Mouse (Mus musculus): Measurements from ENCODE around the gene Sycn. TPM values are rescaled to one million over a fixed set of nuclear protein-coding genes. Genes with fewer than 3 reads are reported as not detected.

Sycn gene
- total and polyA plus RNA-seq, 3 experiments = not detected

DNA sequence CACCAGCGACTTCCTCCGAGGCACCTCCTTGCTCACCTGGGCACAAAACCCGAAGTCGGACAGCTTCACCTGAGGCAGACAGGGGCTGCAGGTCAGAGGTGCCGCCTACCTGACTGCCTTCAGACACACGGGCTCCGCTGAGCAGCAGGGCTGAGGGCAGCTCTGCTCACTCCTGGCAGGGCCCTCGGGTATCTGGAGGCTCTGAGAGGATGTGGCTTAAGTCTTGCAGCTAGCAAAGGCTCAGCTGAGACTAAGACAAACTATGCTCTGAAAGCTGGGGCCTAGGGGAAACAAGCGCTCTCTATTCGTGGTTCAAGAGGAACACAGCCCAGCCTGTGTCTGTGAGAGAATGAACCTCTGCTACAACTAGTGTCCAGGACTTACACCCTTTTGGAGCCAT, 20.2 kb downstream of the Sycn start:
- no peak overlapping the region for H3K9ac ChIP-seq (ENCODE audit: control insufficient read depth, low read depth, low read length, poor library complexity, severe bottlenecking)
- H3K4me1 ChIP-seq (ENCODE audit: control insufficient read depth in 1 of 2, insufficient read depth in 2 of 2, low read length in 2 of 2) = no peaks in the 10 kb centered on the region
- no peaks in the 10 kb centered on the region for H3K36me3 ChIP-seq (ENCODE audit: control insufficient read depth in 1 of 2, insufficient read depth in 2 of 2, low read length in 2 of 2)
- no peaks in the 10 kb centered on the region for H3K9me3 ChIP-seq (replicated peaks; ENCODE audit: insufficient read depth, low read length)
- no peaks in the 10 kb centered on the region for H3K27me3 ChIP-seq (ENCODE audit: control insufficient read depth in 1 of 2, insufficient read depth in 2 of 2, low read length in 2 of 2)
- TF ChIP-seq USF2 (IDR thresholded peaks at IDR 0.05; ENCODE audit: borderline replicate concordance in 1 of 2, insufficient read depth in 1 of 2, low read depth in 1 of 2, low read length in 2 of 2) = no peak
- TF ChIP-seq ETS1 (IDR thresholded peaks at IDR 0.05; ENCODE audit: low read depth, low read length) = no peak
- TF ChIP-seq KAT2A (conservative IDR thresholded peaks at IDR 0.05; ENCODE audit: low read depth, low read length) = no peak
- TF ChIP-seq CHD2 (IDR thresholded peaks at IDR 0.05; ENCODE audit: low read length) = no peak
- TF ChIP-seq MYB (IDR thresholded peaks at IDR 0.05; ENCODE audit: low read depth, low read length) = no peak
- no peak for TF ChIP-seq MYC (IDR thresholded peaks at IDR 0.05; ENCODE audit: low read depth, low read length)
- TF ChIP-seq ZC3H11A (IDR thresholded peaks at IDR 0.05; ENCODE audit: low read depth, low read length) = no peak
- TF ChIP-seq ELF1 (IDR thresholded peaks at IDR 0.05; ENCODE audit: low read depth, low read length) = no peak
- TF ChIP-seq ZKSCAN1 (IDR thresholded peaks at IDR 0.05; ENCODE audit: low read depth, low read length) = no peak
- no peak for TF ChIP-seq GABPA (IDR thresholded peaks at IDR 0.05; ENCODE audit: low read depth, low read length)
- TF ChIP-seq NRF1 (IDR thresholded peaks at IDR 0.05; ENCODE audit: insufficient read depth, low read depth, low read length, poor library complexity, severe bottlenecking) = no peak
- TF ChIP-seq TCF12 (IDR thresholded peaks at IDR 0.05; ENCODE audit: low read depth, low read length) = no peak
- TF ChIP-seq POLR2AphosphoS2 (IDR thresholded peaks at IDR 0.05; ENCODE audit: low read length) = no peak
- no peak for TF ChIP-seq ZNF384 (IDR thresholded peaks at IDR 0.05; ENCODE audit: low read depth, low read length)
- TF ChIP-seq MEF2A (IDR thresholded peaks at IDR 0.05; ENCODE audit: extremely low read depth, insufficient replicate concordance, low read depth, low read length, poor library complexity, severe bottlenecking) = no peak
- DNase-seq (ENCODE audit: low read depth, low spot score) = no peak
- H3K79me2 ChIP-seq (ENCODE audit: control insufficient read depth, insufficient read depth, low read length, poor library complexity) = no peaks in the 10 kb centered on the region
- no peak overlapping the region for H3K27ac ChIP-seq (ENCODE audit: control insufficient read depth, low read depth, low read length)
- no peak overlapping the region for H3K4me3 ChIP-seq (ENCODE audit: control insufficient read depth in 1 of 2, insufficient read depth in 1 of 2, low read depth in 2 of 2, low read length in 2 of 2)

DNA sequence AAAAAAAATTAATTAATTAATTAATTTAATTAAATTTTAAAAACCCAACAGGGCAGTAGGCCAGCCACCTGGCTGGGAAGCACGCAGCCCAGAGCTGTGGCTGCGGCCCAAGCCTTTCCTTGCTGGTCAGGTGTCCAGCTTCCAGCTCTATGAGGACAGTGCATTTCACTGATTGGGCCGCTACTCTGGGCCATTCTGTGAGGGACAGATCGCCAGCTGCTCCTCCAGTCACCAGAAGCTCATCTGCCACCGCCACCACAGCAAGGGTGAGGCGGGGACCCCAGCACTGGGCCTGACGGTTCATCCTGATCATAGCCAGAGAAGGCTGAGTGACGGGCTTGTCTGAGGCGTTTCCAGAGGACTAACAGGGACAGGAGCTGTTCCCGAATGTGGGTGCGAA, 21.3 kb downstream of the Sycn start:
- TF ChIP-seq POLR2AphosphoS2 (IDR thresholded peaks at IDR 0.05; ENCODE audit: low read length) = no peak
- TF ChIP-seq USF2 (IDR thresholded peaks at IDR 0.05; ENCODE audit: borderline replicate concordance in 1 of 2, insufficient read depth in 1 of 2, low read depth in 1 of 2, low read length in 2 of 2) = no peak
- no peak for TF ChIP-seq MEF2A (IDR thresholded peaks at IDR 0.05; ENCODE audit: extremely low read depth, insufficient replicate concordance, low read depth, low read length, poor library complexity, severe bottlenecking)
- TF ChIP-seq MAZ (IDR thresholded peaks at IDR 0.05; ENCODE audit: low read depth, low read length) = no peak
- TF ChIP-seq ZMIZ1 (IDR thresholded peaks at IDR 0.05; ENCODE audit: low read depth, low read length) = no peak
- TF ChIP-seq GATA1 (IDR thresholded peaks at IDR 0.05; ENCODE audit: low read depth, low read length) = no peak
- TF ChIP-seq KAT2A (conservative IDR thresholded peaks at IDR 0.05; ENCODE audit: low read depth, low read length) = no peak
- no peak for TF ChIP-seq ELF1 (IDR thresholded peaks at IDR 0.05; ENCODE audit: low read depth, low read length)
- TF ChIP-seq RAD21 (IDR thresholded peaks at IDR 0.05; ENCODE audit: low read depth, low read length) = no peak
- no peak for TF ChIP-seq ZKSCAN1 (IDR thresholded peaks at IDR 0.05; ENCODE audit: low read depth, low read length)
- TF ChIP-seq JUND (IDR thresholded peaks at IDR 0.05; ENCODE audit: low read depth, low read length) = no peak
- TF ChIP-seq GABPA (IDR thresholded peaks at IDR 0.05; ENCODE audit: low read depth, low read length) = no peak
- TF ChIP-seq SMC3 (IDR thresholded peaks at IDR 0.05; ENCODE audit: low read depth, low read length) = no peak
- H3K79me2 ChIP-seq (ENCODE audit: control insufficient read depth, insufficient read depth, low read length, poor library complexity) = no peaks in the 10 kb centered on the region
- no peaks in the 10 kb centered on the region for H3K27me3 ChIP-seq (ENCODE audit: control insufficient read depth in 1 of 2, insufficient read depth in 2 of 2, low read length in 2 of 2)
- H3K27ac ChIP-seq (ENCODE audit: control insufficient read depth, low read depth, low read length) = no peak overlapping the region
- no peak overlapping the region for H3K9ac ChIP-seq (ENCODE audit: control insufficient read depth, low read depth, low read length, poor library complexity, severe bottlenecking)
- no peak for DNase-seq (ENCODE audit: low read depth, low spot score)
- H3K4me3 ChIP-seq (ENCODE audit: control insufficient read depth in 1 of 2, insufficient read depth in 1 of 2, low read depth in 2 of 2, low read length in 2 of 2) = no peak overlapping the region
- H3K9me3 ChIP-seq (replicated peaks; ENCODE audit: insufficient read depth, low read length) = no peaks in the 10 kb centered on the region
- H3K4me1 ChIP-seq (ENCODE audit: control insufficient read depth in 1 of 2, insufficient read depth in 2 of 2, low read length in 2 of 2) = no peaks in the 10 kb centered on the region
- no peaks in the 10 kb centered on the region; a peak in 1 of 4 replicates for H3K36me3 ChIP-seq (ENCODE audit: control insufficient read depth in 1 of 2, insufficient read depth in 2 of 2, low read length in 2 of 2)

Data from MEL (cell line).